Mouse (Mus musculus) right cerebral cortex, adult 18-20 months (tissue): ENCODE measurements around the gene Nuak2.

Experiments
- DNase-seq: peaks from one replicate; pipeline ENCODE4 v3.0.0; 2022; ENCODE audit warnings: mixed read lengths

The Nuak2 gene

DNA sequence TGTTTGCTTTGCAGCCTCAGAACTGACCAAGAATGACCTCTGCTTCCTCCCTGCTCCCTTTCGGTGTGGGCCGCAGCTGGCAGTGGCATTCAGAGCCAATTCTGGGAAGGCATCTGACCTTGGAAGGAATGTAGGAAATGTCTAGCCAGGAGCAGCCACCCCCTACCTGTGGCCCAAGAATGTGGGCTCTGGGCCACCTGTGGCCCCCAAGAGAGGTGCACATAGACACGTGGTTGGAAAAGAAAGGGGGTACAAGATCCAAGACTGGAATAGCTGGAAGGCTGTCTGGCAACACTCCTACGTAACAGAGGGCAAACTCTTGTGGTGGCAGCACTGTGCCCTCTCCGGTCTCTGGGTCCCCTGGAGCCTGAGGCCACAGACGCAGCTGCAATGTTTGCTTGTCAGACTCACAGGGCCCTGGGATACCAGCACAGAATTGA is 39.3 kb downstream of the Nuak2 start:
- DNase-seq, result no peak

- peak; percentile 78 for DNase-seq
Measured at GRCm38 (mm10) chr1:132355841-132356242, 39.9 kb downstream of the Nuak2 start.

- DNase-seq, result no peak
Measured at GRCm38 (mm10) chr1:132356841-132357240, 40.9 kb downstream of the Nuak2 start.

GRCm38 (mm10) chr1:132361959-132362358 is 46.0 kb downstream of the Nuak2 start:
- no peak for DNase-seq

DNA sequence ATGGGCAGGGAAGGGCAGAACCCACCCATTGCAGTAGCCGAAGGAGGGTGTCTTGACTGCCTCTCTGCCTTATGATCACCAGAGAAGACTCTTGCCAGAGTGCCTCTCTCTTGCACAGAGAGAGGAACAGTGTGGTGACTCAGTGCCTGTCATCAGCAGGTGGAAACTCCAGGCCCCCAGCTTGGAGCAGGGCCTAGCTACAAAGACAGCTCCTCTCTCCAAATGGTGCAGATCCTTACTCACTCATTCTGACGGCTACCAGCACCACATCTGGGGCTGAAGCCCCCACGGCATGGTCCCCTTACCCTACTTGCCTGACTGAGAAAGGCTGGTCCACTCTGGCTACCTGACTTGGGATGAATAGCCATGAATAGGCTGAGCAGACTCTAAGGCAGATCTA is 48.5 kb downstream of the Nuak2 start:
- DNase-seq, result peak; percentile 73

GRCm38 (mm10) chr1:132364896-132365557 is 49.1 kb downstream of the Nuak2 start:
- DNase-seq, result no peak

GRCm38 (mm10) chr1:132365645-132366044 is 49.7 kb downstream of the Nuak2 start:
- DNase-seq, result no peak

DNA sequence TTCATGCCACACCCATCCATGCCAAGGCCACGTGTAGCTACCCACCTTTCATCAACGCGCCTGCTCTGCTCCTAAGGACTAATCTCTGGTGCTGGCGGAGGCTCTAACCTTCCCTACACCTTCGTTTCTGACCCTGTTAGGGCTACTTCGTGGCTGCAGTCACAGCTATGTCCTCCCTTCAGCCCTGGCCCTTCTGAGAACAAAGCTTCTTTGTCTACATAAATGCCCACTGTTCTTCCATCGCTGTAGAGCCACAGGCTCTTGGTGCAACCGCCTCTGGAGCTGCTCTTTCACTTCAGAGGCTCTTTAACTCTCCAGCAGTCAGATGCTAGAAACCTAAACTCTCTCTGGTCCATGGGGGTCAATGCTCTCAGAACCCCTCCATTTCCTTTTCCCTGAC is 50.3 kb downstream of the Nuak2 start:
- DNase-seq, result no peak

GRCm38 (mm10) chr1:132366937-132367336 is 51.0 kb downstream of the Nuak2 start:
- DNase-seq, result no peak

GRCm38 (mm10) chr1:132367692-132368506 is 52.0 kb downstream of the Nuak2 start:
- peak; percentile 86 for DNase-seq

DNA sequence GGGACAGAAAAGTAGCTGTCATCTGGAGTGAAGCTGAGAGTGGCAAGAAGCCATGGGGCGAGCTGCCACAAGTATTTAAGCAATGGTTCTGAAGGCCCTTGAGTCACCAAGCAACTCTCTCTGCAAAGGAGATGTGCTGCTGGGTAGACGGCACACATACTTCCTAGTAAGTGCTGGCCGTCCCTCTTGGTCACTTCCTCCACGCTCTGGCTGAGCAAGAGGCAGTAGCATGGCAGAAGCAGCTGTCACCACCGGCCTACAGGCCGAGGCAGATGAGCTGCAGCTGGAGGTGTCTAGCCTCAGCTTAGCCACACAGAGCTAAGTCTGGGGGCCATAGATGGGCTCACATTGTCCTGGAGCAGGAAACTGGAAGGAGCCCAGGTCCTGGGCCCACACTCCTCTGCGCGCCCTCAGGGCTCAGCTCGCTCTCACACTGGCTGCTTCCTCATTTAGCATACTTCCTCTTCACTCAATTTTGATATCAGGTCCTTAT is 54.8 kb downstream of the Nuak2 start:
- no peak for DNase-seq

DNA sequence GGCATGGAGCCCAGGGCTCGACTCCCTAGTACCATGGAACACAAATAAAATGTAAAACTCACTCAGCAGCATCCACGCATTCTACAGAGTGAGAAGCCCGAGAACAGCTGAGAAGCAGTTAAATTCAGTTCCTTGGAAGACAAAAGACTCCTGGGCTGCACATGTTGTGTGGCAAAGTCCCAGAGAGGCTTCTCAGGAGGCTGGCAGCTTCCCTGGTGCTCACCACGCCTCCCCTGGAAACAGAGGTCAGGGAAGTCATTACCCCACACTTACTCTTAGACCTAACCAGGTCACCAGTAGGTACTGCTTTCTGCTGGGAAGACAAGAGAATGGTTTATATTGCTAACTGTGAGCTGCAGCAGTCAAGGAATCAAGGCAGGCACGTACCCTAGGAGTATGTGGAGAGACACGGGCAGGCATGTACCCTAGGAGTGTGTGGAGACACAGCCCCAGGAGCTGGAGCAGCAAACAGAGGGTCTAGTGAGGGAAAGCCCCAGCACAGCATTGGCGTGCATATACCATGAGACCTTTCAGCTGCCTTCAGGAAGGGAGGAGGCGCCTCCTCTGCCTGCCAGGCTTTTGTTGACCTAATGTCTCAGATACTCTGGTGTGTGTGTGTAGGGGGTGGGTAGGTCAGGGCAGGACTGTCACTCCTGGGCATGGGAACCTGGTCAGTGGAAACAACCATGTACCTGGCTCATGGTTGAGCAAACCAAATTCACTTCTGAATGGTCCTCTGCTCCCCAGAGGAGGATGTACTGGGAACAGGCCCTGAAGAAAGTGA is 55.6 kb downstream of the Nuak2 start:
- DNase-seq, result no peak

- DNase-seq, result no peak
Measured at GRCm38 (mm10) chr1:132372354-132372753, 56.4 kb downstream of the Nuak2 start.

GRCm38 (mm10) chr1:132372896-132373534 is 57.1 kb downstream of the Nuak2 start:
- DNase-seq, result no peak

DNA sequence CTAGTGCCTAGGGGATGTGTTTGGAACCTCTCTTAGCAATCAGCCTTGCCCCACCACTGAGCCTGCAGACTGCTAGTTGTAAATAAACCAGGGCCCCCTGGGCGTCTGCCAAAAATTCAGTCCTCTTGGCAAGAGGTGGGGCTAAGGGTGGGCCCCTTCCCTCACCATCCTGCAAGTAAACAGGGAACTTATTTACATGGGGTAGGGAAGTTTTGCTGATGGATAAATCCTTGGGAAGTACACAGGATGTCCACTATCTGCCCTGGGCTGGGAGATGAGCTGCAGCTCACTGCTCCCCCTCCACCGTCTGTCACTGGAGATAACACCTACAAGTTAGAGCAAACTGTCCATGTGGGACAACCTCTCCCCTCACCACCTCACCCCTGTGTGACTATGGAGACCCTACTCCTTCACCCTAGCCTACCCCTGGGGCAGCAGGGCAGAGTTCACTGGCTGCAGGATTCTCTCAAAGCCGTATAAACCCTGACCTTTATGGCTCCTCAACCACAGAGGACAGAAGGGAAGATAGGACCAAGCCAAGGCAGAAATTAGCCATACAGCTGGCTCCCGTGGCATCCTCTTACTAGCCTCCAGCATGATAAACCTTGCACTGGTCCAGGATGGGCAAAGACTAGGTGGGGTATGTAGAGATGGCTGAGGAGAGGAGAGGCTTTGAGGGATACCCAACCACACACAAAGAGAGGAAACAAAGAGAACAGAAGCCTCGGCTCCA is 58.4 kb downstream of the Nuak2 start:
- no peak for DNase-seq

- no peak for DNase-seq
Measured at GRCm38 (mm10) chr1:132374873-132375244, 58.9 kb downstream of the Nuak2 start.

GRCm38 (mm10) chr1:132375256-132375655 is 59.3 kb downstream of the Nuak2 start:
- DNase-seq, result peak; percentile 62

- DNase-seq, result no peak
Measured at GRCm38 (mm10) chr1:132376211-132377054, 60.5 kb downstream of the Nuak2 start.

GRCm38 (mm10) chr1:132377055-132377365 is 61.1 kb downstream of the Nuak2 start:
- DNase-seq, result no peak

GRCm38 (mm10) chr1:132377811-132378210 is 61.9 kb downstream of the Nuak2 start:
- no peak for DNase-seq

DNA sequence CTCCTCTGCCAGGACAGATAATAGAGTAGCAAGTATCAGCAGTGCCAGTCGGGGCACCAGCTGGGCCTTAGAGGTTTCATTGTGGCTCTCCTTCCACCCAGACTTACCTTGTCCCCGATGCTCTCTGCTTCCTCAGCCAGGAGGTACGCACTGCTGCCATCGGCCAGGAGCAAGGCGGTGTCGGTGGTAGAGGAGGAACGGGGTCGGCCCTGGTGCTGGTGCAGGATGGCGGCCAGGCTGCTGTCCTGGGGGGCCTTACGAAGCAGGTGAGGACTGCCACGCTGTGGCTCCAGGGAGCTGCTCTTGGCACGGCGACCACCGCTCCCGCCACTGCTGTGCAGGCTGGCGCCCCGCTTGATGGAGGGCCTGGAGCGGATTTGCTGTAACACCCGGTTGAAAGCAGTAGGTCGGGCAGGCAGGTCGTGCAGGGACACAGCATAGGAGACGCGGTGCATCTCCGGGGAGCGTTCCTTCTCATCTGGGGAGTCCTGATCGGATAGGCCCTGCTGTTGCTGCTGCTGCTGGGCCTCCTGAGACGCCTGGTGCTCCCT is 64.7 kb downstream of the Nuak2 start:
- DNase-seq, result no peak
